Mouse (Mus musculus) left cerebral cortex, adult 18-20 months (tissue): ENCODE data around the gene Nfkbil1. TPM values are rescaled to one million over a fixed set of nuclear protein-coding genes. Genes with fewer than 3 reads are reported as not detected.

Source experiments
- DNase-seq, 2 experiments: peaks; one replicate each; pipeline ENCODE4 v3.0.0; 2021 to 2022; ENCODE audit warnings: low spot score in 2 of 2, mixed read lengths in 1 of 2
- total RNA-seq, 2 experiments: library from RNA; stranded (reverse); gene quantifications; 2 replicates each; pipeline ENCODE4 v1.2.3; 2021

Gene Nfkbil1
- total RNA-seq, 2 experiments from 2014 or later = 11.6 to 14.9 TPM

- no peak for DNase-seq
These were observed 30.9 kb downstream of the Nfkbil1 start, which contains the start of gene Lta for GRCm38 (mm10) chr17:35204494-35205379. Gene Lta (minus strand): TSS chr17:35205351.

- no peak for DNase-seq
These were observed 33.1 kb downstream of the Nfkbil1 start for GRCm38 (mm10) chr17:35202442-35202841.

GRCm38 (mm10) chr17:35201787-35202186 lies 33.8 kb downstream of the Nfkbil1 start, which contains the start of gene Tnf:
Gene Tnf (minus strand): TSS chr17:35202007.
- DNase-seq = no peak

GRCm38 (mm10) chr17:35201128-35201527 lies 34.5 kb downstream of the Nfkbil1 start:
- no peak for DNase-seq

- DNase-seq = no peak
These were observed 35.2 kb downstream of the Nfkbil1 start for GRCm38 (mm10) chr17:35200398-35200797.

GRCm38 (mm10) chr17:35198946-35199345 lies 36.6 kb downstream of the Nfkbil1 start:
- no peak for DNase-seq

- no peak for DNase-seq
These were observed 37.6 kb downstream of the Nfkbil1 start for GRCm38 (mm10) chr17:35198029-35198428.

- no peak for DNase-seq
These were observed 38.5 kb downstream of the Nfkbil1 start for GRCm38 (mm10) chr17:35197126-35197525.

- DNase-seq = no peak
These were observed 39.3 kb downstream of the Nfkbil1 start for GRCm38 (mm10) chr17:35196321-35196641.

GRCm38 (mm10) chr17:35195631-35196320 lies 39.8 kb downstream of the Nfkbil1 start:
- DNase-seq = peak; percentile 78 to 83

GRCm38 (mm10) chr17:35194844-35195630 lies 40.6 kb downstream of the Nfkbil1 start:
- DNase-seq = no peak

- no peak for DNase-seq
These were observed 41.4 kb downstream of the Nfkbil1 start, which contains the start of gene Ltb for GRCm38 (mm10) chr17:35193881-35194843. Gene Ltb (plus strand): TSS chr17:35194439.

GRCm38 (mm10) chr17:35192924-35193323 lies 42.7 kb downstream of the Nfkbil1 start:
- DNase-seq = no peak

- no peak for DNase-seq
These were observed 43.9 kb downstream of the Nfkbil1 start for GRCm38 (mm10) chr17:35191723-35192122.

- DNase-seq = no peak
These were observed 45.5 kb downstream of the Nfkbil1 start for GRCm38 (mm10) chr17:35190096-35190495.

- no peak for DNase-seq
These were observed 46.4 kb downstream of the Nfkbil1 start for GRCm38 (mm10) chr17:35189186-35189585.

- DNase-seq = no peak
These were observed 47.5 kb downstream of the Nfkbil1 start, which contains the start of gene Lst1 for GRCm38 (mm10) chr17:35187959-35188610. Gene Lst1 (minus strand): TSS chr17:35188439.

GRCm38 (mm10) chr17:35187345-35187744 lies 48.2 kb downstream of the Nfkbil1 start:
- no peak for DNase-seq

GRCm38 (mm10) chr17:35186681-35187080 lies 48.9 kb downstream of the Nfkbil1 start:
- DNase-seq = no peak
